Comparison of ENCODE assay signal across 13 mouse cellular contexts in the genomic region with DNA sequence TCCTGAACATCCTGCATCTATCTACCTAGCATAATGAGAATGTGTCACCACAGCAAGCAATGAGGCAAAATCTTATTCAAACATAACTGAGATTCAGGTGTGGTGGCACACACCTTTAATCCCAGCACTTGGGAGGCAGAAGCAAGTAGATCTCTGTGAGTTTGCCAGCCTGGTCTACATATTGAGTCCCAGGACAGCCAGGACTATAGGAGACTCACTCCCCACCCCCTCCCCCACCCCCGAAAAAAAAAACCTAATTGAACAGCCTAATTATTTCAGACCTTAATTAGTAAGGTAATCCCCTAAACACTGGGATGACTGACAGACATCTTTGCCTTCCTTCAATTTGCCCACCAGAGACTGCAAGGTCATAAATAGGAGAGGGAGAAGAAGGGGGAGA.
"Had no signal": no experiment of that assay in that cellular context is flagged by ENCODE, and none has a peak within 500 bp of the region (broad histone marks: within the 10 kb centered on the region; RNA-seq: fewer than 3 reads in every experiment).

No protein-coding gene starts in this region.

- H3K9ac ChIP-seq: intestine, embryonic 15.5 days; kidney, embryonic 15.5 days; limb, embryonic 13.5 days; lung, embryonic 15.5 days; midbrain, embryonic 12.5 days; midbrain, embryonic 15.5 days; neural tube, embryonic 12.5 days; neural tube, embryonic 15.5 days had no signal

- H3K36me3 ChIP-seq: intestine, embryonic 15.5 days; kidney, embryonic 15.5 days; limb, embryonic 10.5 days; limb, embryonic 13.5 days; lung, embryonic 15.5 days; midbrain, embryonic 12.5 days; midbrain, embryonic 15.5 days; neural tube, embryonic 12.5 days; neural tube, embryonic 15.5 days had no signal

- H3K27ac ChIP-seq: intestine, embryonic 15.5 days; limb, embryonic 10.5 days; limb, embryonic 13.5 days; lung, embryonic 15.5 days; midbrain, embryonic 12.5 days; midbrain, embryonic 15.5 days; neural tube, embryonic 12.5 days; neural tube, embryonic 15.5 days had no signal

- H3K9me3 ChIP-seq: intestine, embryonic 15.5 days; kidney, embryonic 15.5 days; limb, embryonic 10.5 days; limb, embryonic 13.5 days; lung, embryonic 15.5 days; midbrain, embryonic 12.5 days; midbrain, embryonic 15.5 days; neural tube, embryonic 12.5 days; neural tube, embryonic 15.5 days had no signal

- H3K4me3 ChIP-seq: intestine, embryonic 15.5 days; midbrain, embryonic 12.5 days; neural tube, embryonic 12.5 days; neural tube, embryonic 15.5 days had no signal

- DNase-seq: layer of hippocampus, postnatal 36 days; lung, adult 18-20 months; lung, postnatal 10 days; lung, postnatal 36 days had no signal
